In genomic region chr7:30323795-30324194, GRCm38 (mm10) we compare ENCODE assay signal across 8 mouse cellular contexts. TPM values are rescaled to one million over a fixed set of nuclear protein-coding genes. Genes with fewer than 3 reads are reported as not detected.
DNase-seq lines count a peak whose midpoint lies in the region; ATAC-seq lines count a peak whose summit lies in the region.

Sdhaf1 (minus strand) TSS chr7:30323895.

- H3K4me1 ChIP-seq in heart, embryonic 11.5 days (ENCODE audit: control insufficient read depth, insufficient read depth, low read length): peaks cover 8% of the 10 kb centered on the region
- peaks cover 15% of the 10 kb centered on the region for H3K4me1 ChIP-seq in limb, embryonic 13.5 days

- peak within 1 kb of the TSS; percentile 76 for H3K9ac ChIP-seq in heart, embryonic 11.5 days (ENCODE audit: low read depth, low read length)
- H3K9ac ChIP-seq in limb, embryonic 13.5 days: peak within 1 kb of the TSS; percentile 88

- peak within 1 kb of the TSS; percentile 94 for H3K4me2 ChIP-seq in heart, embryonic 11.5 days
- H3K4me2 ChIP-seq in limb, embryonic 13.5 days (replicated peaks): peak within 1 kb of the TSS; percentile 88

- intact Hi-C loops in gastrocnemius, postnatal 36 days (cut with DNase I): no loop called here

- no peaks in the 10 kb centered on the region for H3K27me3 ChIP-seq in heart, embryonic 11.5 days (ENCODE audit: control insufficient read depth, insufficient read depth, low read length)
- H3K27me3 ChIP-seq in limb, embryonic 13.5 days: peaks cover 9% of the 10 kb centered on the region

- H3K36me3 ChIP-seq in heart, embryonic 11.5 days (ENCODE audit: control insufficient read depth, insufficient read depth, low read length): no peaks in the 10 kb centered on the region
- peaks cover 8% of the 10 kb centered on the region; the same call in 1 of the 2 replicates for H3K36me3 ChIP-seq in limb, embryonic 13.5 days

- DNase-seq in gastrocnemius, postnatal 10 days: no peak
- no peak for DNase-seq in gastrocnemius, postnatal 36 days
- no peak for DNase-seq in adrenal gland, postnatal 10 days
- no peak for DNase-seq in right cerebral cortex, adult 18-20 months
- DNase-seq in left cerebral cortex, adult 8-10 months (ENCODE audit: low spot score in 2 of 2): no peak
- DNase-seq in ovary, postnatal 10 days (ENCODE audit: low spot score): no peak

- ATAC-seq in heart, embryonic 11.5 days (replicated peaks; ENCODE audit: insufficient number of reproducible peaks, low FRiP score, low TSS enrichment): no peak
- ATAC-seq in limb, embryonic 13.5 days (ENCODE audit: low FRiP score, low read depth): no peak

- 72% methylated on average over 3 of the region's 3 CpGs for WGBS in heart, embryonic 11.5 days (ENCODE audit: insufficient replicate concordance)
- WGBS in limb, embryonic 13.5 days: 64% methylated on average over 3 of the region's 3 CpGs

- H3K4me3 ChIP-seq in heart, embryonic 11.5 days (ENCODE audit: low read depth, low read length): peak within 1 kb of the TSS; percentile 84
- H3K4me3 ChIP-seq in limb, embryonic 13.5 days: peak within 1 kb of the TSS; percentile 86

- peak within 1 kb of the TSS; percentile 91 for H3K27ac ChIP-seq in heart, embryonic 11.5 days (ENCODE audit: low read depth, low read length)
- H3K27ac ChIP-seq in limb, embryonic 13.5 days: peak within 1 kb of the TSS; percentile 90

- H3K9me3 ChIP-seq in heart, embryonic 11.5 days (replicated peaks; ENCODE audit: control insufficient read depth, low read length): no peaks in the 10 kb centered on the region
- no peaks in the 10 kb centered on the region for H3K9me3 ChIP-seq in limb, embryonic 13.5 days

RNA-seq across cellular contexts. Expression of gene Sdhaf1, which starts in this region (rescaled TPM):
- total RNA-seq in gastrocnemius, postnatal 10 days (2021): 10 to 100 TPM; 10.3 to 11.5 TPM
- total RNA-seq in gastrocnemius, postnatal 36 days (2021): 1 to 10 TPM; 6.9 to 7.3 TPM
- total RNA-seq in adrenal gland, postnatal 10 days (2021): 10 to 100 TPM; 17.9 to 19.7 TPM
- polyA plus RNA-seq in heart, embryonic 11.5 days (2014; fragmentation: Nextera tagmentation; extraction: Ambion mirVana): 14.6 and 16.6 TPM in 2 replicates
- polyA plus RNA-seq in limb, embryonic 13.5 days (2015; fragmentation: Nextera tagmentation; extraction: Ambion mirVana): 20.0 and 22.4 TPM in 2 replicates
- 10 to 100 TPM in 1 of 4 experiments, 1 to 10 TPM in 3; 8.3 to 10.0 (median 9.0) TPM for total RNA-seq in left cerebral cortex, adult 8-10 months (2022)
